Mouse (Mus musculus): ENCODE data around the gene Uckl1.

DNA sequence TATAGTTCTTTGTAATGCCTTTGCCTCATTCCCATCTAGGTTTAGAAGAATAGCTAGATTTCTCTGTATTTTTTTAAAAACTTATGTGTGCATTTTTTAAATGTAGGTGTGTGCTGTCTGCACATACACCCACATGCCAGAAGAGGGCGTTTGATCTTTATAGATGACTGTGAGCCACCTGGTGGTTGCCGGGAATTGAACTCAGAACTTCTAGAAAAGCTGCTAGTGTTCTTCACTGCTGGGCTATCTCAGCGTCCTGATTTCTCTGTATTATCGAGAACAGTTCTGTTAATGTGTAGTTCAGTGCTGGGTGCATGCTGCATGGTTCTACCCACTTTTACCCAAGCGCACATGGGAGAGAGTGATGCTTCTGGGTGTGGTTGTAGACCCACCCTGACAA lies 61.9 kb downstream of the Uckl1 start:
- TF ChIP-seq MYOD1 (IDR thresholded peaks at IDR 0.05; ENCODE audit: control insufficient read depth in 1 of 3, insufficient read length in 2 of 3, low read depth in 2 of 3): no peak
- no peak for TF ChIP-seq E2F4 (IDR thresholded peaks at IDR 0.05; ENCODE audit: insufficient read depth)
- no peak for TF ChIP-seq POLR2A (IDR thresholded peaks at IDR 0.05; ENCODE audit: insufficient read length, low read depth)
- TF ChIP-seq POLR2AphosphoS2 (IDR thresholded peaks at IDR 0.05; ENCODE audit: insufficient read length, low read depth): no peak
- no peak for TF ChIP-seq CEBPB (IDR thresholded peaks at IDR 0.05; ENCODE audit: insufficient read depth, poor library complexity, severe bottlenecking)
- no peak for TF ChIP-seq USF1 (IDR thresholded peaks at IDR 0.05; ENCODE audit: low read depth)
- no peak for TF ChIP-seq MAX (IDR thresholded peaks at IDR 0.05; ENCODE audit: low read depth)

Data from myocyte (in vitro differentiated cells).